Mouse (Mus musculus): ENCODE results near the gene Zfp808. TPM values are rescaled to one million over a fixed set of nuclear protein-coding genes. Genes with fewer than 3 reads are reported as not detected.

Gene Zfp808
- 2.1 and 3.5 TPM in 2 replicates for total RNA-seq (2023)

GRCm38 (mm10) chr13:62129432-62130171 is at the start of gene Zfp808:
Gene Zfp808 (plus strand): TSS chr13:62129886.

All from neutrophil, adult 65 days (primary cell).